Mouse (Mus musculus) liver, adult (tissue): ENCODE results near the gene Gm20390.

Experiments
- GATA4 ChIP-seq: IDR thresholded peaks from 2 replicates; pipeline ENCODE4 v1.6.1; 2014; ENCODE audit warnings: mild to moderate bottlenecking, low read length; ENCODE audit not compliant: insufficient replicate concordance

Gene Gm20390

DNA sequence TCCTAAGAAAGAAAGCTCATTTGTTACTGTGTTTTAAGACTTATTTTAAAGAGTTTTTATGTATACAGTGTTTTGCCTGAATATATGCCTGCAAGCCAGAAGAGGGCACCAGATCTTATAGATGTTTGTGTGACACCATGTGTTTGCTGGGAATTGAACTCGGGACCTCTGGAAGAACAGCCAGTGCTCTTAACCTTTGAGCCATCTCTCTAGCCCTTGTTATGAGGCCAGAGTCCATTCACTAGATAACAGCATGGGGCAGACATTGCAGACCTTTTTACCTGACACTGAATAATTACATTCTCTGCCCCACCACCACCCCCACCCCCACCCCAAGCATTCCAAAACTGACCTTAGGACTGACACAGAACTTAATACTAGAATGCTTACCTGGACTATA is 18.0 kb downstream of the Gm20390 start:
- no peak for TF ChIP-seq GATA4

DNA sequence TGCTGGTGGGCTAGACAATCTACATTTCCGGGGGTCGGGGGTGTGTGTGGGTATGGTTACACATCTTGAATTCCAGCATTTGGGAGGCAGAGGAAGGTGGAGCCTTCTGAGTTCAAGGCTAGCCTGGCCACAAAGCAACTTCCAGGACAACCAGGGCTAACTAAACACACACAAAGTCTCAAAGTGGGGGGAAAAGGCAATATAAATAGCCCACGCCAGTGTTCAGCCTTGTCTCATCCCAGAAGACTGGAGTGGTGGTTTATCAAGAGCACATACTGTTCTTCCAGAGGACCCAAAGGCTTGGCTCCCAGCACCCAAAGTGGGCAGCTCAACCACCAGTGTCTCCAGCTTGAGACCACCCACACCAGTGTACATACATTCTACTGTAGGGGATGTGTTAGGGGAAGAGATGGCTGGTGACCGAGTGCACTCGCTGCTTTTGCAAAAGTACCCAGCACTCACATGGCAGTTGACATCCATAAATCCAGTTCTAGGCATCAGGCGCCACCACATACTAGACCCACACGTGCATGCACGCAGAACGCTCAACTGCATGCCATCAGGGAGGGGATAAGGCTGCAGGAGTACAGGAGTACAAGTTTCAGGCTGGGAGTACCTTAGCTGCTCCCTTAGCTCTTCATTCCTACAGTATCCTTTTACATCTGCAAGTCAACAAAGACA is 19.1 kb downstream of the Gm20390 start:
- no peak for TF ChIP-seq GATA4

DNA sequence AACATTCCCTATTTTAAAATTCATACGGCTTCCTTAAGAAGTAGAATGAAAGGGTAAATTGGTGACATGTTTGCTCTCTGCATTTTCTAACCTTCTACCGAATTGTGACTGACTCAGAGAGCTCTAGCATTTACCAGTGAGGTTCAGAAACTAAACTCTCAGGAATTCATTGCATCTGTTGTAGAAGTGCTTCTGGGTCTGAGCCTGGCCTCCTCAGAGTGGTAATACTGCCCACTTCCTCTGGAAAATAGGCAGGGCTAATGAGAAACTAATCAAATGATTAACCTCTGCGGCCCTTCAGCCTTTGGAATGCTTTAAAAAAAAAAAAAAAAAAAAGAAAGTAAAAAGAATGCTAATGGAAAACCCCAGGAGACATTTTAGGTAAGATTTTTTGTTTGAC is 23.1 kb downstream of the Gm20390 start:
- no peak for TF ChIP-seq GATA4

DNA sequence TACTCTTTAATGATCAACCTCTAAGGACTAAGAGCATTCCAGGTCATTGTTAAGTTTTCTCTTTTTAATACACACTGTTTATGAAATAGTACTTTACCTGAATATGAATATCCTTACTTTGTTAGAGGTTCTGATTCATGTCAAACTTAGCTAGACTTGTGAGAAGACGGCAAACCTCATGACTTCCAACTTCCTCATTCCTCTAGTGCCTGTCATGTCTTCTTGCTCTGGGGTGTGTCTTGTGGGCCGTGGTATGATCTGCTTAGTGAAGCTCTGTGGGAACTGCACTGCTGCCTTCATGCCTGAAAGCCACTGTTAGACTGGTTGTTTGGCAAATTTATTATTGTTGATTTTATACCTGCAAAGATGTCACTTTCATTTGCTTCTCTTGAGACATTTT is 27.2 kb downstream of the Gm20390 start:
- no peak for TF ChIP-seq GATA4

DNA sequence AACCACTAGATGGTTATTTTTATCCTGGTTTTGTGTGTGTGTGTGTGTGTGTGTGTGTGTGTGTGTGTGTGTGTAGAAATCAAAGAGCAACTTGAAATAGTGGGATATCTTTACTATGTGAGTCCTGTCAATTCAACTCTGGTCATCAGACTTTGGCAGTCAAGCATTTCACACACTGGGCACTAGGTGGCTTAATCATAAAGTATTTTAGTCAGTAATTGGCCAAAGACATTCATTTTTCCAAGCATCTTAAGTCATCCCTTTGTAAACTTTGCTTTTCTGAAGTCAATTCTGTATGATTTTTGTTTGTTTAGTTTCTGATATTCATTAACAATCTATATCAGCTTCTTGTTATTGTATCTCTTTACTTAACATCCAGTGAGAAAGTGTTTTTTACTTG is 39.0 kb downstream of the Gm20390 start:
- no peak for TF ChIP-seq GATA4

DNA sequence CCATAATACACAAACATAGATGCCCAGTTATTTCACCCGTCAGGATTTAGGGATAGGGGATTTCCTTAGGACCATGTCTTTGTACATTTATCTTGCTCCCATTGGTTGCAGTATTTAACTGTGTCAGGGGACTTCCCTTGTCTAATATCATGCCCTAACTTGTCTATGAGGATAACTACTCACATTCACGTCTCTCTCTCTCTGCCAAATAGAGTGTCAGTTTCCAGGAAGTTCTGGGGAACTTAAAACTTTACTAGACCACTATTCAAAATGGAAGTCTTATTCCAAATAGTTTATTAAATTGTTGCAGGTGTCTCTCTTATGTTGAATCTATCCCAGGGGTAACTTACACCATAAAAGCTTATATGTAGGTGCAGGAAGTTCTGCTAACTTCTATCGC is 56.5 kb downstream of the Gm20390 start:
- no peak for TF ChIP-seq GATA4

DNA sequence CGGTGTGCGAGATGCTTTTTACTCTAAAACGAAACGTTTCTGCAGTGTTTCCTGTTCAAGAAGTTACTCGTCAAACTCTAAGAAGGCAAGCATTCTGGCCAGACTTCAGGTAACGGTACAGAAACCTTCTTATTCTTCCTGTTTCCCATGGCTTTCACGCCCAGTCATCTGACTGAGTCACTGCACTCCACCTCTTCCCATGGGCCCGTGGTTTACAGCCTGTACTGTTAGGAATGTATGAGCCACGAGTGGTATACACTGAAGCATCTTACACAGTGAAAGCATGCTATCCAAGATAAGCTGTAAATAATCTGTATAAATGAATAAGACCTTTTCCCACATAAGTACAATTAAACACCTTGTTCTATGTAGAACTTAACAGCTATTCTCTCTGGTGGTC is 59.3 kb downstream of the Gm20390 start:
- no peak for TF ChIP-seq GATA4

DNA sequence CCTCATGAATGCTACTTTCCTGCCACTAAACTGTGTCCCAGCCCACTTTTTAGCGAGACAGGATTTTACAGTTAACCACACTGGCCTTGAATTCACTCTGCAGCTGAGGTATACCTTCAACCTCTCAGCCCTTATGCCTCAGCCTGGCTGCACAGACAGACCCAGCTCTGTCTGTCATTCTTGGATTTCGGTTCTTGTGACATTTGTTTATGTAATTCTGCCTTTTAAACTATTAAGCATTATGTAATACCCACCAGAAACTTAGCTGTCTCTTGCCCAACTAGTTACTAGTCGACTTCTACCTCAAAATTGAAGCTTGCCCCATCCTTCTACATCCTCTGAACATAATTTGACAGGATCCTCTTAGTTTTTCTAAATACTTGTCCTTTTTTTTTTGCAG is 60.3 kb downstream of the Gm20390 start:
- no peak for TF ChIP-seq GATA4

DNA sequence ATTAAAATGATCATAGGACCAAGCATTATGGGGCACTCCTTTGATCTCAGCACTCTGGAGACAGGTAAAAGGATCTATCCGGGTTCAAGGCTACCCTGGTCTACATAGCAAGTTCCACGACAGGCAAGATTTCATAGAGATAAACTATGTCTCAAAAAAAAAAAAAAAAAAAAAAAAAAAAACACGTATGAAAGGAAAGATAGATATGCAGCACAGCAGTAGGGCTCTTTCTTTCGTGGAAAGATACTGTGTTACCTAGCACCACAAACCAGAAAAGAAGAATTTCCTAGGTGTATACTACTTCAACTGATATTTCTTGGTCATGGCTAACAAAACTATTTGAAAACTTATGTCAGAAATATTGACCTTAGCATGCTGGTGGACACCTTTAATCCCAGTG is 61.3 kb downstream of the Gm20390 start:
- no peak for TF ChIP-seq GATA4
